Mouse (Mus musculus) myocyte (in vitro differentiated cells): ENCODE measurements at regions not wholly inside any gene's neighbourhood (a gene's known extent, or its start where the extent isn't known, plus 50 kb on each side); places are given as distances from the start of the nearest gene placed in this dataset.

ENCODE experiments used
- E2F4 ChIP-seq: IDR thresholded peaks from one replicate; pipeline ENCODE4 v1.6.1; 2011; ENCODE audit warnings: mild to moderate bottlenecking, control low read depth, moderate library complexity; ENCODE audit not compliant: insufficient read depth
- MAX ChIP-seq: IDR thresholded peaks from one replicate; pipeline ENCODE4 v1.6.1; 2011; ENCODE audit warnings: low read depth, mild to moderate bottlenecking, control low read depth
- MYOD1 ChIP-seq, 3 experiments: IDR thresholded peaks; one replicate each; pipeline ENCODE4 v1.6.1; 2011; ENCODE audit warnings: control low read depth in 2 of 3, low read depth in 2 of 3, mild to moderate bottlenecking in 2 of 3, moderate library complexity in 1 of 3; ENCODE audit not compliant: insufficient read length in 2 of 3, control insufficient read depth in 1 of 3
- MYOG ChIP-seq, 3 experiments: IDR thresholded peaks; one replicate each; pipeline ENCODE4 v1.6.1; 2011; ENCODE audit warnings: control low read depth in 2 of 3, low read depth in 2 of 3, mild to moderate bottlenecking in 2 of 3; ENCODE audit not compliant: insufficient read length in 2 of 3, control insufficient read depth in 1 of 3, insufficient read depth in 1 of 3
- POLR2A ChIP-seq: IDR thresholded peaks from one replicate; pipeline ENCODE4 v1.6.1; 2011; ENCODE audit warnings: low read depth, mild to moderate bottlenecking, control low read depth, moderate library complexity; ENCODE audit not compliant: insufficient read length
- POLR2AphosphoS2 ChIP-seq: IDR thresholded peaks from one replicate; pipeline ENCODE4 v1.6.1; 2011; ENCODE audit warnings: low read depth, control low read depth; ENCODE audit not compliant: insufficient read length
- TCF12 ChIP-seq: IDR thresholded peaks from one replicate; pipeline ENCODE4 v1.6.1; 2011; ENCODE audit warnings: mild to moderate bottlenecking, control low read depth; ENCODE audit not compliant: poor library complexity, insufficient read depth, severe bottlenecking
- USF1 ChIP-seq: IDR thresholded peaks from one replicate; pipeline ENCODE4 v1.6.1; 2011; ENCODE audit warnings: low read depth, mild to moderate bottlenecking, control low read depth, moderate library complexity

- TF ChIP-seq POLR2A (no peak), POLR2AphosphoS2 (no peak), MYOD1 (IDR thresholded peaks at IDR 0.05; ENCODE audit: control insufficient read depth in 1 of 3, insufficient read length in 2 of 3, low read depth in 2 of 3) (no peak), E2F4 (no peak), MYOG (IDR thresholded peaks at IDR 0.05; ENCODE audit: control insufficient read depth in 1 of 3, insufficient read depth in 1 of 3, insufficient read length in 2 of 3, low read depth in 2 of 3) (no peak), TCF12 (no peak), USF1 (no peak), MAX (no peak)
Measured at GRCm38 (mm10) chr3:34196451-34197162, 115.5 kb upstream of the Dnajc19 start.
